Mouse (Mus musculus) liver, adult 2 months (tissue): ENCODE measurements at regions not wholly inside any gene's neighbourhood (a gene's known extent, or its start where the extent isn't known, plus 50 kb on each side); places are given as distances from the start of the nearest gene placed in this dataset.

ENCODE experiments used
- DNase-seq: peaks from one replicate; pipeline ENCODE4 v3.0.0-alpha.2; 2011; ENCODE audit warnings: low read depth, low spot score; ENCODE audit errors: extremely low read depth
- H3K27ac ChIP-seq: fragments of 200-500 bp; replicated peaks from 2 replicates; pipeline ENCODE4 v1.5.1; 2012; ENCODE audit warnings: low read depth, mild to moderate bottlenecking, control low read depth, inconsistent platforms, low read length; ENCODE audit not compliant: insufficient read depth
- H3K27me3 ChIP-seq: fragments of 200-500 bp; 2 replicates; pipeline ENCODE4 v1.6.1; 2012; ENCODE audit warnings: mild to moderate bottlenecking, moderate library complexity, low read length, inconsistent platforms; ENCODE audit not compliant: control insufficient read depth, insufficient read depth
- H3K36me3 ChIP-seq: fragments of 200-500 bp; 2 replicates; pipeline ENCODE4 v1.6.1; 2012; ENCODE audit warnings: low read length, inconsistent platforms; ENCODE audit not compliant: control insufficient read depth, insufficient read depth
- H3K4me1 ChIP-seq: fragments of 200-500 bp; 2 replicates; pipeline ENCODE4 v1.6.1; 2011; ENCODE audit warnings: low read length; ENCODE audit not compliant: control insufficient read depth, insufficient read depth
- H3K4me3 ChIP-seq: fragments of 200-500 bp; 2 replicates; pipeline ENCODE4 v1.5.1; 2011; ENCODE audit warnings: low read depth, mild to moderate bottlenecking, control low read depth, low read length, moderate library complexity; ENCODE audit not compliant: insufficient read depth
- H3K79me2 ChIP-seq: fragments of 200-500 bp; 2 replicates; pipeline ENCODE4 v1.6.1; 2012; ENCODE audit warnings: inconsistent platforms, mild to moderate bottlenecking, low read length, moderate library complexity; ENCODE audit not compliant: control insufficient read depth, insufficient read depth
- H3K9ac ChIP-seq: fragments of 200-500 bp; 2 replicates; pipeline ENCODE4 v1.6.1; 2012; ENCODE audit warnings: low read depth, mild to moderate bottlenecking, control low read depth, inconsistent platforms, low read length
- CTCF ChIP-seq: fragments of 200-500 bp; IDR thresholded peaks from 2 replicates; pipeline ENCODE4 v1.5.1; 2011; ENCODE audit warnings: low read depth, low read length, control low read depth
- POLR2A ChIP-seq: fragments of 200-500 bp; IDR thresholded peaks from 2 replicates; pipeline ENCODE4 v1.6.1; 2011; ENCODE audit warnings: low read length, control low read depth; ENCODE audit not compliant: insufficient read depth; ENCODE audit errors: extremely low read depth
- WGBS: fragments of 180-500 bp; shearing (Covaris S2); methylation state at CpG from one replicate; pipeline ENCODE4 v1.1.7; 2018; 5-methylcytosine and 5-hydroxymethylcytosine counted together

- H3K4me3 ChIP-seq: no peak overlapping the region
- TF ChIP-seq CTCF: no peak
- no peak for TF ChIP-seq POLR2A
- H3K79me2 ChIP-seq: no peaks in the 10 kb centered on the region
- no peak overlapping the region for H3K27ac ChIP-seq
- no peaks in the 10 kb centered on the region for H3K36me3 ChIP-seq
- no peaks in the 10 kb centered on the region for H3K27me3 ChIP-seq
- no peaks in the 10 kb centered on the region for H3K4me1 ChIP-seq
- 71% methylated on average over 4 of the region's 4 CpGs for WGBS
- no peak overlapping the region for H3K9ac ChIP-seq
- no peak for DNase-seq
Measured at GRCm38 (mm10) chr8:41771729-41772128, 354.9 kb upstream of the Frg1 start.

GRCm38 (mm10) chr8:41753481-41753880 is 336.6 kb upstream of the Frg1 start:
- no peaks in the 10 kb centered on the region for H3K36me3 ChIP-seq
- 93% methylated on average over 1 of the region's 1 CpGs for WGBS
- TF ChIP-seq CTCF (no peak), POLR2A (no peak)

GRCm38 (mm10) chr8:41752641-41753040 is 335.8 kb upstream of the Frg1 start:
- 69% methylated on average over 2 of the region's 2 CpGs for WGBS
- TF ChIP-seq POLR2A: no peak
- no peak for TF ChIP-seq CTCF

More at GRCm38 (mm10) chr8:41753481-41753880, 336.6 kb upstream of the Frg1 start:
- no peaks in the 10 kb centered on the region for H3K79me2 ChIP-seq
- H3K4me3 ChIP-seq: no peak overlapping the region
- H3K4me1 ChIP-seq: no peaks in the 10 kb centered on the region
- no peak for DNase-seq
- no peak overlapping the region for H3K9ac ChIP-seq
- no peak overlapping the region for H3K27ac ChIP-seq
- H3K27me3 ChIP-seq: no peaks in the 10 kb centered on the region

GRCm38 (mm10) chr8:41747024-41747423 is 330.1 kb upstream of the Frg1 start:
- WGBS: 89% methylated on average over 6 of the region's 6 CpGs
- TF ChIP-seq CTCF (no peak), POLR2A (no peak)
- no peak for DNase-seq

More at GRCm38 (mm10) chr8:41752641-41753040, 335.8 kb upstream of the Frg1 start:
- no peaks in the 10 kb centered on the region for H3K27me3 ChIP-seq
- H3K36me3 ChIP-seq: no peaks in the 10 kb centered on the region
- H3K4me3 ChIP-seq: no peak overlapping the region
- no peaks in the 10 kb centered on the region for H3K4me1 ChIP-seq
- no peak for DNase-seq
- H3K79me2 ChIP-seq: no peaks in the 10 kb centered on the region
- no peak overlapping the region for H3K9ac ChIP-seq
- no peak overlapping the region for H3K27ac ChIP-seq

GRCm38 (mm10) chr8:41742796-41743670 is 326.2 kb upstream of the Frg1 start:
- DNase-seq: no peak
- Histone ChIP-seq H3K9ac (no peak overlapping the region), H3K4me3 (no peak overlapping the region), H3K36me3 (no peaks in the 10 kb centered on the region), H3K4me1 (no peaks in the 10 kb centered on the region), H3K27me3 (no peaks in the 10 kb centered on the region), H3K79me2 (no peaks in the 10 kb centered on the region), H3K27ac (no peak overlapping the region)
- TF ChIP-seq POLR2A (no peak), CTCF (no peak)
- WGBS: 71% methylated on average over 11 of the region's 11 CpGs

More at GRCm38 (mm10) chr8:41747024-41747423, 330.1 kb upstream of the Frg1 start:
- H3K79me2 ChIP-seq: no peaks in the 10 kb centered on the region
- no peaks in the 10 kb centered on the region for H3K4me1 ChIP-seq
- H3K27me3 ChIP-seq: no peaks in the 10 kb centered on the region
- no peak overlapping the region for H3K4me3 ChIP-seq
- no peak overlapping the region for H3K9ac ChIP-seq
- H3K27ac ChIP-seq: no peak overlapping the region
- no peaks in the 10 kb centered on the region for H3K36me3 ChIP-seq

GRCm38 (mm10) chr8:41717002-41717401 is 300.1 kb upstream of the Frg1 start:
- Histone ChIP-seq H3K27me3 (no peaks in the 10 kb centered on the region), H3K4me1 (no peaks in the 10 kb centered on the region), H3K36me3 (no peaks in the 10 kb centered on the region), H3K9ac (no peak overlapping the region), H3K79me2 (no peaks in the 10 kb centered on the region), H3K27ac (no peak overlapping the region), H3K4me3 (no peak overlapping the region)
- 83% methylated on average over 3 of the region's 3 CpGs for WGBS
- TF ChIP-seq CTCF: no peak
- TF ChIP-seq POLR2A: no peak
- no peak for DNase-seq
